Mouse (Mus musculus): Measurements from ENCODE around the gene Rhox4f.
"Not testable (repeated sequence)": the region's sequence is repeated elsewhere in the genome, so short reads cannot be mapped to it uniquely, and the experiment has no call there.

Gene Rhox4f

GRCm38 (mm10) chrX:37607604-37608003 lies at the start of gene Rhox4f:
Gene Rhox4f, minus strand, starts transcription at chrX:37607704.
- not testable (repeated sequence) for DNase-seq

GRCm38 (mm10) chrX:37651227-37651626 lies 43.7 kb upstream of the Rhox4f start, which contains the start of gene Rhox4g:
Gene Rhox4g, minus strand, starts transcription at chrX:37651327.
- DNase-seq, result not testable (repeated sequence)

- DNase-seq, result not testable (repeated sequence)
Observed at GRCm38 (mm10) chrX:37643370-37643769, 35.9 kb upstream of the Rhox4f start, which contains the start of gene Rhox2g. Gene Rhox2g, minus strand, starts transcription at chrX:37643470.

- DNase-seq, result not testable (repeated sequence)
Observed at GRCm38 (mm10) chrX:37628512-37628911, 21.0 kb upstream of the Rhox4f start, which contains the start of gene Rhox3g. Gene Rhox3g, minus strand, starts transcription at chrX:37628612.

GRCm38 (mm10) chrX:37580692-37581091 lies 26.8 kb downstream of the Rhox4f start, which contains the start of gene Rhox3f:
Gene Rhox3f, plus strand, starts transcription at chrX:37580992.
- DNase-seq, result not testable (repeated sequence)

- not testable (repeated sequence) for DNase-seq
Observed at GRCm38 (mm10) chrX:37572638-37573037, 34.9 kb downstream of the Rhox4f start.

GRCm38 (mm10) chrX:37571105-37571504 lies 36.4 kb downstream of the Rhox4f start, which contains the start of gene Rhox2f:
Gene Rhox2f, plus strand, starts transcription at chrX:37571405.
- DNase-seq, result not testable (repeated sequence)

GRCm38 (mm10) chrX:37557112-37557511 lies 50.4 kb downstream of the Rhox4f start, which contains the start of gene Rhox4e:
Gene Rhox4e, plus strand, starts transcription at chrX:37557412.
- DNase-seq, result not testable (repeated sequence)

Measured in heart, adult 11 months (tissue).